Mouse (Mus musculus): ENCODE results near the gene Dcaf1. TPM values are rescaled to one million over a fixed set of nuclear protein-coding genes. Genes with fewer than 3 reads are reported as not detected.

Gene Dcaf1
- total and polyA plus RNA-seq, 3 experiments = 40.9 to 43.9 (median 42.9) TPM

- Histone ChIP-seq H3K4me3 (replicated peaks in 1 of 3; ENCODE audit: low read depth in 2 of 3, low read length in 2 of 3, poor library complexity in 1 of 3) (no peak overlapping the region), H3K9ac (ENCODE audit: insufficient read depth, low read depth) (no peak overlapping the region), H3K79me2 (replicated peaks; ENCODE audit: control insufficient read depth, extremely low read depth, insufficient read depth, poor library complexity, severe bottlenecking) (peaks cover 21% of the 10 kb centered on the region), H3K27ac (ENCODE audit: insufficient read depth, low read depth) (no peak overlapping the region), H3K4me2 (ENCODE audit: insufficient read depth, low read depth, poor library complexity, severe bottlenecking) (no peak overlapping the region), H3K4me1 (ENCODE audit: control insufficient read depth in 1 of 2, insufficient read depth in 2 of 2) (peaks cover 3 to 31% of the 10 kb centered on the region in 2 experiments; a peak in 2 of 4 replicates), H3K36me3 (replicated peaks in 1 of 2; ENCODE audit: control insufficient read depth in 1 of 2, insufficient read depth in 1 of 2, low read length in 1 of 2) (peaks cover 0 to 2% of the 10 kb centered on the region in 2 experiments), H3K27me3 (replicated peaks) (no peaks in the 10 kb centered on the region), H3K9me3 (replicated peaks; ENCODE audit: low read length) (no peaks in the 10 kb centered on the region)
- dilution Hi-C loops (cut with MboI; ENCODE audit: extremely low pct_ligation_motif_present, extremely low pct_unique_long_range_greater_than_20kb, low sequenced_read_pairs) = loop anchor here (25.0 kb wide), 1 partner anchor 98 kb away; the partner anchor contains the start of gene Tex264
- TF ChIP-seq JUN (IDR thresholded peaks at IDR 0.05; ENCODE audit: insufficient read depth, low read depth, low read length) (no peak), ETS1 (conservative IDR thresholded peaks at IDR 0.05; ENCODE audit: low read depth, low read length) (no peak), MXI1 (IDR thresholded peaks at IDR 0.05; ENCODE audit: low read depth, low read length) (no peak), MYC (IDR thresholded peaks at IDR 0.05; ENCODE audit: low read depth, low read length) (no peak), POLR2AphosphoS2 (IDR thresholded peaks at IDR 0.05; ENCODE audit: low read depth, low read length) (no peak), SIN3A (IDR thresholded peaks at IDR 0.05; ENCODE audit: low read length) (no peak), NRF1 (IDR thresholded peaks at IDR 0.05; ENCODE audit: low read depth, low read length) (no peak), USF1 (IDR thresholded peaks at IDR 0.05; ENCODE audit: low read depth, low read length) (no peak), E2F4 (IDR thresholded peaks at IDR 0.05; ENCODE audit: insufficient replicate concordance, low read depth, low read length) (no peak), UBTF (IDR thresholded peaks at IDR 0.05; ENCODE audit: low read depth, low read length) (no peak)
- in situ Hi-C loops (cut with MboI; ENCODE audit: low pct_ligation_motif_present, low pct_unique_long_range_greater_than_20kb, low sequenced_read_pairs) = no loop called here
- no peak for DNase-seq (ENCODE audit: extremely low read depth)
Observed at GRCm38 (mm10) chr9:106785206-106785605, 36.5 kb upstream of the Dcaf1 start.

DNA sequence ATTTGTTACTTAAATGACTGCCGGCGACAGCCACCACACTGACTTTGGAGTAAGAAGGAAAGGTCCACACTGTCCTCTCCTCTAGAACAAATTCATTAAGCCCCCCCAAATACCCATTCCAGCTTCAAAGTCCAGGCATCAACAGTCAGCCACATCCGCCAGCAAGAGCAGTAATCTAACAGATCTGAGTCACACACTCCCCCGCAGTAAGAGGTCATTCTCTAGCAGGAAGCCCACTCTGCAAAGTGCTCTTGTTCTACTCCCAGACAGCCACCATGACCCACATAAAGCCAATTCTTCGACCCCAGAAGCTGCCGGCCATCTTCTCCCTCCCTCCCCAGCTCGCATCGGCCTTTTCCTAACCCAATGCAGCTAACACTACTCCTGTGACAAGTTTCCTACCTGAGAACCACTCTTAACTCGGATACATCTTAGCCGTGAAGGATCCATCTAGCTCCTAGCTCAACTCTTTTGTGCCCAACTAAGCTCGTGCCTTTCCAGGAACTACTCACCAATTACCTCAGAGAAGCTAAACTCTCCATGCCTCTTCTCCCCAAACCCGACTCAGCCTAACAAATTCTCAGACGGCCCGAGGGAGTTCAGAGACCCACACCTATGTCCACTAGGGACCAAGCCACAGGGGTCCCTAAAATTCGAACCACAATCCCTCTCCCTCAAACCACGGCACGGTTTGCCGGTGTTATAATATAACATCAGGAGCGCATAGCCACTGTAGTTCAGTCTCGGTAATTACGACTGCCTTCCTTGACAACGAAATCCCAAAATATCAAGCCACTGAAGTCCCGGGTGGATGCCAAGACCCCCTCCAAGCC is 33.5 kb upstream of the Dcaf1 start:
- no peak for DNase-seq (ENCODE audit: extremely low read depth)
- H3K9ac ChIP-seq (ENCODE audit: insufficient read depth, low read depth) = peak overlapping the region; percentile 74
- TF ChIP-seq KAT2A (IDR thresholded peaks at IDR 0.05; ENCODE audit: insufficient replicate concordance, low read length) = no peak
- TF ChIP-seq CHD1 (IDR thresholded peaks at IDR 0.05; ENCODE audit: low read depth, low read length) = no peak
- peaks cover 9% of the 10 kb centered on the region for H3K27me3 ChIP-seq (replicated peaks)
- peak overlapping the region; percentile 84 for H3K4me2 ChIP-seq (ENCODE audit: insufficient read depth, low read depth, poor library complexity, severe bottlenecking)
- H3K79me2 ChIP-seq (replicated peaks; ENCODE audit: control insufficient read depth, extremely low read depth, insufficient read depth, poor library complexity, severe bottlenecking) = peaks cover 17% of the 10 kb centered on the region
- no peaks in the 10 kb centered on the region for H3K36me3 ChIP-seq (replicated peaks in 1 of 2; ENCODE audit: control insufficient read depth in 1 of 2, insufficient read depth in 1 of 2, low read length in 1 of 2)
- H3K27ac ChIP-seq (ENCODE audit: insufficient read depth, low read depth) = no peak overlapping the region
- peak overlapping the region; percentile 72 to 99 (median 88) for H3K4me3 ChIP-seq (replicated peaks in 1 of 3; ENCODE audit: low read depth in 2 of 3, low read length in 2 of 3, poor library complexity in 1 of 3)
- peaks cover 3 to 28% of the 10 kb centered on the region in 2 experiments; a peak in 3 of 4 replicates for H3K4me1 ChIP-seq (ENCODE audit: control insufficient read depth in 1 of 2, insufficient read depth in 2 of 2)
- dilution Hi-C loops (cut with MboI; ENCODE audit: extremely low pct_ligation_motif_present, extremely low pct_unique_long_range_greater_than_20kb, low sequenced_read_pairs) = loop anchor here (25.0 kb wide), 1 partner anchor 101 kb away; the partner anchor contains the start of gene Tex264
- no peaks in the 10 kb centered on the region for H3K9me3 ChIP-seq (replicated peaks; ENCODE audit: low read length)
- in situ Hi-C loops (cut with MboI; ENCODE audit: low pct_ligation_motif_present, low pct_unique_long_range_greater_than_20kb, low sequenced_read_pairs) = no loop called here
